Mouse (Mus musculus) embryonic fibroblast, embryonic 13.5 days (primary cell): Measurements from ENCODE around the gene Lrrn4cl. TPM values are rescaled to one million over a fixed set of nuclear protein-coding genes. Genes with fewer than 3 reads are reported as not detected.
"Not testable (repeated sequence)": the region's sequence is repeated elsewhere in the genome, so short reads cannot be mapped to it uniquely, and the experiment has no call there.

Experiments used
- H3K27ac ChIP-seq: 2 replicates; pipeline ENCODE4 v1.5.1; 2012; ENCODE audit warnings: low read length, control low read depth, inconsistent platforms; ENCODE audit not compliant: insufficient read depth
- H3K4me1 ChIP-seq: 2 replicates; pipeline ENCODE4 v1.6.1; 2011; ENCODE audit warnings: low read length; ENCODE audit not compliant: control insufficient read depth, insufficient read depth
- H3K4me3 ChIP-seq: 2 replicates; pipeline ENCODE4 v1.5.1; 2011; ENCODE audit warnings: mild to moderate bottlenecking, control low read depth, low read length; ENCODE audit not compliant: insufficient read depth
- CTCF ChIP-seq: IDR thresholded peaks from 2 replicates; pipeline ENCODE4 v1.5.1; 2011; ENCODE audit warnings: mild to moderate bottlenecking, control low read depth, low read length, moderate library complexity, borderline replicate concordance; ENCODE audit not compliant: insufficient read depth
- POLR2A ChIP-seq: IDR thresholded peaks from 2 replicates; pipeline ENCODE4 v1.6.1; 2011; ENCODE audit warnings: low read depth, mild to moderate bottlenecking, control low read depth, low read length, moderate library complexity
- polyA plus RNA-seq: library from polyadenylated mRNA; stranded (reverse); fragments of >200 nt; gene quantifications from 2 replicates; pipeline ENCODE4 v1.2.4, GENCODE M21; 2011; ENCODE audit warnings: low read depth; ENCODE audit not compliant: missing spikeins, insufficient read length

Gene Lrrn4cl
- polyA plus RNA-seq, 1 experiment = 5.9 TPM

DNA sequence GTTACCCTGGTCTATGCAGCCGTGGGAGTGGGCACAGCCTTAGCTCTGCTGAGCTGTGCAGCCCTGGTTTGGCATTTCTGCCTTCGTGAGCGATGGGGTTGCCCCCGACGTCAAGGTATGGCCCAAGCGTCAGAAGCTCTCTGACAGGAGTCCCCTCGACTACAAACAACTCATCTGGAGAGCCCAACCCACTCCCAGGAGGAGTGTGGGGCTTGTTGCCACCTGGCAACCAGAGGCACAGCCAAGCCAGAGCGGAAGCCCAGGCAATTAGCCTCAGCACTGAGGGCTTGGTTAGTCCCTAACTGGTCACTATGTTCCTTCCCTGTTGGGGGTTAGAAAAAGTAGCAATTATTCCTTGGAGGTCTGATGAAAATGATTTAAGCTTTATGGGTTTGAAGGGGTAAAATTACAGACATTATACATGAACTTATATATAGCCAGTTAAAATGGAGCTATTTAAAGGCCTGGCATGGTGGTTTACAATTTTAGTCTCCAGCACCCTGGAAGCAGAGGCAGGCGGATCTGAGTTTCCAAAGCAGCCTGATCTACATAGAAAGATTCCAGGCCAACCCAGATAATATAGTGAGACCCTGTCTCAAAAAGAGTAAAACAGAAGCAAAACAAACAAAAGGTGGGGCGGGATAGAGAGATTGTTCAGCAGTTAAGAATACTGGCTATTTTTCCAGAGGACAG is 1.8 kb downstream of the Lrrn4cl start:
- no peak overlapping the region for H3K27ac ChIP-seq
- H3K4me3 ChIP-seq = no peak overlapping the region
- no peak for TF ChIP-seq POLR2A
- TF ChIP-seq CTCF = no peak
- 0 out of 2 replicates have a peak, but pooled peaks cover 2% of the 10 kb centered on the region for H3K4me1 ChIP-seq

- Histone ChIP-seq H3K4me1 (0 out of 2 replicates have a peak, but pooled peaks cover 2% of the 10 kb centered on the region), H3K27ac (no peak overlapping the region), H3K4me3 (no peak overlapping the region)
- TF ChIP-seq POLR2A = no peak
- no peak for TF ChIP-seq CTCF
These were observed 2.5 kb downstream of the Lrrn4cl start for GRCm38 (mm10) chr19:8853117-8853516.

GRCm38 (mm10) chr19:8857689-8858088 is 7.1 kb downstream of the Lrrn4cl start:
- no peak overlapping the region for H3K4me3 ChIP-seq
- H3K27ac ChIP-seq = no peak overlapping the region
- peak; percentile 70; the same call in 1 of the 2 replicates for TF ChIP-seq CTCF
- TF ChIP-seq POLR2A = no peak
- no peaks in the 10 kb centered on the region for H3K4me1 ChIP-seq

- Histone ChIP-seq H3K4me3 (no peak overlapping the region), H3K4me1 (no peaks in the 10 kb centered on the region), H3K27ac (no peak overlapping the region)
- TF ChIP-seq CTCF = no peak
- no peak for TF ChIP-seq POLR2A
These were observed 8.4 kb downstream of the Lrrn4cl start for GRCm38 (mm10) chr19:8859018-8859417.

GRCm38 (mm10) chr19:8864265-8864664 is 13.7 kb downstream of the Lrrn4cl start:
- no peak overlapping the region for H3K4me3 ChIP-seq
- no peaks in the 10 kb centered on the region for H3K4me1 ChIP-seq
- TF ChIP-seq POLR2A = no peak
- no peak for TF ChIP-seq CTCF
- H3K27ac ChIP-seq = no peak overlapping the region

DNA sequence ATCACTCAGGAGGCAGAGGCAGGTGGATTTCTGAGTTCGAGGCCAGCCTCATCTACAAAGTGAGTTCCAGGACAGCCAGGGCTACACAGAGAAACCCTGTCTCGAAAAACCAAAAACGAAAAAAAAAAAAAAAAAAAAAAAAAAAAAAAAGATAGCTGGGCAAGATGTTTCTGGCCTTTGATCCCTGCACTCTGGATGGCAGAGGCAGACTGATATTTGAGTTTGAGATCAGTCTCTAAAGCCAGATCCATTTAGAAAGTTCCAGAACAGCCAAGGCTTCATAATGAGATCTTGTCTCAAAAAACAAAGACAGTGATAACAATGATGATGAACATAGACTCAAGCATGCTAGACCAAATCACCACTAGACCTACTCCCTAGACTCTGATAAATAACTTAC is 19.8 kb downstream of the Lrrn4cl start:
- not testable (repeated sequence) for H3K4me1 ChIP-seq, H3K27ac ChIP-seq, H3K4me3 ChIP-seq

DNA sequence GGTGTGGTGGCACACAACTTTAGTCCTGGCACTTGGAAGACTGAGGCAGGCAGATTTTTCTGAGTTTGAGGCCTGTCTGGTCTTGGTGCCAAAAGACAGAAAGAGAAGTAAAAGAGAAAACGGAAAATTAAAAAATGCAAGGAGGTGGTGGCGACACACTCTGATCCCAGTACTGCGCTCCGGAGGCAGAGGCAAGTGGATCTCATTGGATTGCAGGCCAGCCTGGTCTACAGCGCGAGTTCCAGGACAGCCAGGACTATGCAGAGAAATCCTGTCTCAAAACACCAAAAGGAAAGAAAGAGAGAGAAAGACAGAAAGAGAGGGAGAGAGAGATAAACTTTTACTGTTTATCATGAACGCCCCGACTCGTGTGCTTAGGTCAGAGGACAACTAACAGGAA is 20.3 kb downstream of the Lrrn4cl start:
- no peak overlapping the region for H3K27ac ChIP-seq
- no peak for TF ChIP-seq POLR2A
- TF ChIP-seq CTCF = no peak
- H3K4me3 ChIP-seq = peak overlapping the region; percentile 54
- no peaks in the 10 kb centered on the region for H3K4me1 ChIP-seq

GRCm38 (mm10) chr19:8871267-8872186 is 21.0 kb downstream of the Lrrn4cl start, which contains the start of gene Ubxn1:
Gene Ubxn1 (plus strand): TSS chr19:8871496.
- peak within 1 kb of the TSS; percentile 83 for H3K4me3 ChIP-seq
- TF ChIP-seq POLR2A (peak; percentile 62), CTCF (no peak)
- H3K4me1 ChIP-seq = no peaks in the 10 kb centered on the region
- peak within 1 kb of the TSS; percentile 69 for H3K27ac ChIP-seq

GRCm38 (mm10) chr19:8872266-8872840 is 21.8 kb downstream of the Lrrn4cl start:
- TF ChIP-seq CTCF (no peak), POLR2A (no peak)
- Histone ChIP-seq H3K4me3 (peak overlapping the region; percentile 83), H3K27ac (peak overlapping the region; percentile 69), H3K4me1 (no peaks in the 10 kb centered on the region)
